In the genomic region with DNA sequence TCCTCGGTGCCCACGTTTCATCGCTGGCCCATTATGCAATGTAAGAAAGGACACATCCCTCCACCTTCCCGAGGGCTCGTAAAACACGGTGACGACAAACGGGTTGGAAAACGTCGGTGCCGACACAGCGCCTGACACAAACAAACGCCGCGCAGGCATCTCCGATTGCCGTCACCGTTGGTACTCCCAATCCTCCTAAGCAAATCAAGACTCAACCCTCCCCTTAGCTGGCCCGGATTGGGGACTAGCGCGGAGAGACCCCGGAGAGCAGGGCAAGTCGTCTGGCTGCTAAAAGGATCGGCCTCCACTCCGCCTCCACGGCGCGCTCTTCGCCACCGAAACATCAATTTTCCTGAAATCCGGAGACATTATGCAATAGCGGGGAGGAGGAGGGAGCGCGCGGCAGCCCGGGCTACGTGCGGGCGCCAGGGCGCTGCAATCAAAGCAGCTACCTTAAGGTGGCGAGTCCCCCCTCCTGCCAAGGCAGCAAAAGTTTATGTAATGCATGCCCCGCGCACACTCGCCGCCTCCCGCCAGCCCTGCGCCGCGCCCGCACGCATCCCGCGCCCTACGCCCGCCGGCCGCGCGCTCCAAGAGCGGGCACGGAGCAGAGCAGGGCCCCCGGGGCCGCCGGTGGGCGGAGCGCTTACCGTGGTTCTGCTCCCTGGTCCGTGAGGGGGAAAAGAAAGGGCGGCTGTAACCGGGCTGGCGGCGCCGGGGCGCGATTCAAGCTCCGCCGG, we compare ENCODE assay signal across 8 mouse cellular contexts. TPM values are rescaled to one million over a fixed set of nuclear protein-coding genes. Genes with fewer than 3 reads are reported as not detected.
DNase-seq lines count a peak whose midpoint lies in the region; ATAC-seq and TF ChIP-seq lines count a peak whose summit lies in the region.

No protein-coding gene starts in this region.

- peak; percentile 27 for TF ChIP-seq CTCF in lung, postnatal 0 days (IDR thresholded peaks at IDR 0.05)

- H3K4me2 ChIP-seq in forebrain, embryonic 16.5 days (ENCODE audit: low read length) = peak overlapping the region; percentile 68
- H3K4me2 ChIP-seq in hindbrain, embryonic 12.5 days (replicated peaks) = peak overlapping the region; percentile 94
- H3K4me2 ChIP-seq in lung, postnatal 0 days (replicated peaks; ENCODE audit: low read depth, low read length) = peak overlapping the region; percentile 99

- peak overlapping the region; percentile 96 for H3K27ac ChIP-seq in forebrain, embryonic 16.5 days (ENCODE audit: low read length)
- H3K27ac ChIP-seq in hindbrain, embryonic 12.5 days = peak overlapping the region; percentile 97
- H3K27ac ChIP-seq in lung, postnatal 0 days (ENCODE audit: low read length) = peak overlapping the region; percentile 98

- peak; percentile 67 for ATAC-seq in cerebellum, adult (ENCODE audit: insufficient number of reproducible peaks, low FRiP score, low TSS enrichment)
- peak; percentile 72 for ATAC-seq in forebrain, embryonic 16.5 days
- ATAC-seq in hindbrain, embryonic 12.5 days (ENCODE audit: low FRiP score) = peak; percentile 81
- peak; percentile 49 for ATAC-seq in lung, postnatal 0 days

- no peaks in the 10 kb centered on the region for H3K9me3 ChIP-seq in forebrain, embryonic 16.5 days (ENCODE audit: control insufficient read depth, low read length)
- no peaks in the 10 kb centered on the region for H3K9me3 ChIP-seq in hindbrain, embryonic 12.5 days (replicated peaks)
- H3K9me3 ChIP-seq in lung, postnatal 0 days (ENCODE audit: low read length) = no peaks in the 10 kb centered on the region

- no peaks in the 10 kb centered on the region; the same call in 1 of the 2 replicates for H3K27me3 ChIP-seq in forebrain, embryonic 16.5 days (replicated peaks; ENCODE audit: control insufficient read depth, insufficient read depth, low read length)
- H3K27me3 ChIP-seq in hindbrain, embryonic 12.5 days = peaks cover 6% of the 10 kb centered on the region; the same call in 1 of the 2 replicates
- H3K27me3 ChIP-seq in lung, postnatal 0 days (replicated peaks; ENCODE audit: insufficient read depth, low read length) = no peaks in the 10 kb centered on the region

- H3K4me3 ChIP-seq in forebrain, embryonic 16.5 days (replicated peaks; ENCODE audit: low read length) = peak overlapping the region; percentile 91
- H3K4me3 ChIP-seq in hindbrain, embryonic 12.5 days = peak overlapping the region; percentile 84
- peak overlapping the region; percentile 86 for H3K4me3 ChIP-seq in lung, postnatal 0 days (ENCODE audit: low read depth, low read length)

- peak; percentile 91 for DNase-seq in MN1 (ENCODE audit: low spot score)
- peak; percentile 57 to 80 for DNase-seq in layer of hippocampus, postnatal 25 days (ENCODE audit: extremely low spot score in 1 of 2, low spot score in 1 of 2)
- peak; percentile 88 for DNase-seq in lung, postnatal 0 days (ENCODE audit: low spot score)
- peak; percentile 48 for DNase-seq in retina, adult 2 months (ENCODE audit: low read depth, low spot score)
- DNase-seq in urinary bladder, postnatal 36 days (ENCODE audit: low spot score in 2 of 2) = peak; percentile 68 to 77

- peak; percentile 49; the same call in 1 of the 2 replicates for TF ChIP-seq EP300 in lung, postnatal 0 days (IDR thresholded peaks at IDR 0.05)

- H3K4me1 ChIP-seq in forebrain, embryonic 16.5 days (replicated peaks; ENCODE audit: control insufficient read depth, insufficient read depth, low read length) = peaks cover 38% of the 10 kb centered on the region
- H3K4me1 ChIP-seq in hindbrain, embryonic 12.5 days = peaks cover 33% of the 10 kb centered on the region
- H3K4me1 ChIP-seq in lung, postnatal 0 days (ENCODE audit: insufficient read depth, low read depth, low read length) = peaks cover 9% of the 10 kb centered on the region; the same call in 1 of the 2 replicates

- H3K9ac ChIP-seq in forebrain, embryonic 16.5 days (replicated peaks; ENCODE audit: low read depth, low read length) = peak overlapping the region; percentile 85
- H3K9ac ChIP-seq in hindbrain, embryonic 12.5 days = peak overlapping the region; percentile 89
- H3K9ac ChIP-seq in lung, postnatal 0 days (replicated peaks; ENCODE audit: low read depth) = peak overlapping the region; percentile 89

- no peaks in the 10 kb centered on the region for H3K36me3 ChIP-seq in forebrain, embryonic 16.5 days (ENCODE audit: control insufficient read depth, insufficient read depth)
- no peaks in the 10 kb centered on the region for H3K36me3 ChIP-seq in hindbrain, embryonic 12.5 days
- no peaks in the 10 kb centered on the region for H3K36me3 ChIP-seq in lung, postnatal 0 days (ENCODE audit: insufficient read depth, low read length)

- WGBS in forebrain, embryonic 16.5 days = under 1% methylated on average over 71 of the region's 77 CpGs
- WGBS in hindbrain, embryonic 12.5 days = under 1% methylated on average over 67 of the region's 77 CpGs
- WGBS in lung, postnatal 0 days = under 1% methylated on average over 61 of the region's 77 CpGs

RNA-seq across cellular contexts. Expression of gene Nfil3, which starts 0.5 kb away (rescaled TPM):
- 58.8 and 67.1 TPM in 2 replicates for polyA plus RNA-seq in forebrain, embryonic 16.5 days (2015; fragmentation: Nextera tagmentation; extraction: Ambion mirVana)
- 39.6 and 44.7 TPM in 2 replicates for polyA plus RNA-seq in hindbrain, embryonic 12.5 days (2016; fragmentation: Nextera tagmentation; extraction: Ambion mirVana)
- total RNA-seq in layer of hippocampus, postnatal 25 days (2021) = 10 to 100 TPM; 12.5 to 15.1 TPM
- polyA plus RNA-seq in lung, postnatal 0 days (2015; fragmentation: Nextera tagmentation; extraction: Ambion mirVana) = 18.6 and 18.7 TPM in 2 replicates

RNA-seq across cellular contexts. Expression of gene Auh, which starts 50.9 kb away (rescaled TPM):
- polyA plus RNA-seq in forebrain, embryonic 16.5 days (2015; fragmentation: Nextera tagmentation; extraction: Ambion mirVana) = 60.9 and 63.5 TPM in 2 replicates
- polyA plus RNA-seq in hindbrain, embryonic 12.5 days (2016; fragmentation: Nextera tagmentation; extraction: Ambion mirVana) = 47.7 and 50.6 TPM in 2 replicates
- 100 to 1,000 TPM; 104 to 110 TPM for total RNA-seq in layer of hippocampus, postnatal 25 days (2021)
- 43.3 and 45.1 TPM in 2 replicates for polyA plus RNA-seq in lung, postnatal 0 days (2015; fragmentation: Nextera tagmentation; extraction: Ambion mirVana)

Comparison
In these comparisons a context has a peak if more than half of its experiments do, and no peak if none do; other contexts are left out.
1. Peak in every context shown above with its lines: DNase-seq, ATAC-seq, H3K4me3 ChIP-seq and H3K27ac ChIP-seq.